Mouse (Mus musculus) lung, adult 2 months (tissue): ENCODE measurements around the gene Pex11g.

Source experiments
- CTCF ChIP-seq: fragments of 200-500 bp; IDR thresholded peaks from 2 replicates; pipeline ENCODE4 v1.5.1; 2011; ENCODE audit warnings: mild to moderate bottlenecking, low read length, control low read depth; ENCODE audit not compliant: insufficient read depth
- POLR2A ChIP-seq: fragments of 200-500 bp; IDR thresholded peaks from 2 replicates; pipeline ENCODE4 v1.6.1; 2011; ENCODE audit warnings: low read depth, mild to moderate bottlenecking, control low read depth, low read length, borderline replicate concordance; ENCODE audit errors: extremely low read depth

DNA sequence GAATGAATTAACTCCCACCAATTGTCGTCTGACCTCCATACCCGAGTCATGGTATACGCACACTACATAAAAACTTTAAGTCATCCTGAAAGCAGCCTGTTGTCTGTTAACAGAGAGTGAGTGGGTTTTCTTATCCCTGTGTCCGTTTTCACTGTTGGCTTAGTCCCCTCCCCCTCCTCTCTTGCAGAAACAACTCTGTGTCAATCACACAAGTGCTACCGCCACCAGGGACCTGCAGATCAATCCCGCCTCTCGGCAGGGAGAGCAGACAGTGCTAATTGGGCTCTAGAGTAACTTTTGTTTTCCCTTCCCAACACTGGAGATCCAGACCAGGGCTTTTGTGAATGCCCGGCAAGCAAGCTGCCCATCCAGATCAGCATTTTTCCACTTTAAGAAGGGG is 50.0 kb downstream of the Pex11g start:
- TF ChIP-seq POLR2A (no peak), CTCF (no peak)
